ENCODE assay signal across 8 mouse cellular contexts in genomic region chr17:12029921-12030461, GRCm38 (mm10).
DNase-seq lines count a peak whose midpoint lies in the region; ATAC-seq lines count a peak whose summit lies in the region.

No protein-coding gene starts in this region.

- H3K27me3 ChIP-seq in kidney, embryonic 16.5 days (ENCODE audit: insufficient read depth, low read length): no peaks in the 10 kb centered on the region; the same call in 1 of the 2 replicates
- H3K27me3 ChIP-seq in embryonic facial prominence, embryonic 10.5 days (replicated peaks; ENCODE audit: low read depth, poor library complexity, severe bottlenecking): peaks cover 30% of the 10 kb centered on the region
- H3K27me3 ChIP-seq in hindbrain, embryonic 16.5 days (replicated peaks; ENCODE audit: control insufficient read depth, insufficient read depth, low read length): no peaks in the 10 kb centered on the region
- H3K27me3 ChIP-seq in neural tube, embryonic 12.5 days (replicated peaks): no peaks in the 10 kb centered on the region

- 0 out of 2 replicates have a peak overlapping the region, but pooled peaks have one; percentile 22 for H3K9ac ChIP-seq in kidney, embryonic 16.5 days (replicated peaks; ENCODE audit: low read length)
- 0 out of 2 replicates have a peak overlapping the region, but pooled peaks have one; percentile 9 for H3K9ac ChIP-seq in hindbrain, embryonic 16.5 days (ENCODE audit: low read depth, low read length)
- H3K9ac ChIP-seq in neural tube, embryonic 12.5 days: 0 out of 2 replicates have a peak overlapping the region, but pooled peaks have one; percentile 3

- H3K9me3 ChIP-seq in kidney, embryonic 16.5 days (ENCODE audit: low read length): no peaks in the 10 kb centered on the region
- H3K9me3 ChIP-seq in embryonic facial prominence, embryonic 10.5 days: no peaks in the 10 kb centered on the region
- no peaks in the 10 kb centered on the region for H3K9me3 ChIP-seq in hindbrain, embryonic 16.5 days (ENCODE audit: control insufficient read depth, low read length)
- no peaks in the 10 kb centered on the region; the same call in 1 of the 2 replicates for H3K9me3 ChIP-seq in neural tube, embryonic 12.5 days

- peaks cover 27% of the 10 kb centered on the region for H3K4me1 ChIP-seq in kidney, embryonic 16.5 days (ENCODE audit: insufficient read depth, low read length)
- peaks cover 28% of the 10 kb centered on the region for H3K4me1 ChIP-seq in embryonic facial prominence, embryonic 10.5 days
- H3K4me1 ChIP-seq in hindbrain, embryonic 16.5 days (ENCODE audit: control insufficient read depth, insufficient read depth, low read depth, low read length): peaks cover 14% of the 10 kb centered on the region
- H3K4me1 ChIP-seq in neural tube, embryonic 12.5 days: peaks cover 33% of the 10 kb centered on the region

- no peak overlapping the region for H3K27ac ChIP-seq in kidney, embryonic 16.5 days (ENCODE audit: low read length)
- peak overlapping the region; percentile 74 for H3K27ac ChIP-seq in embryonic facial prominence, embryonic 10.5 days (replicated peaks)
- peak overlapping the region; percentile 33 for H3K27ac ChIP-seq in hindbrain, embryonic 16.5 days (ENCODE audit: low read depth, low read length)
- peak overlapping the region; percentile 79 for H3K27ac ChIP-seq in neural tube, embryonic 12.5 days

- H3K36me3 ChIP-seq in kidney, embryonic 16.5 days (ENCODE audit: insufficient read depth, low read length): no peaks in the 10 kb centered on the region
- H3K36me3 ChIP-seq in embryonic facial prominence, embryonic 10.5 days (replicated peaks): no peaks in the 10 kb centered on the region
- no peaks in the 10 kb centered on the region for H3K36me3 ChIP-seq in hindbrain, embryonic 16.5 days (ENCODE audit: control insufficient read depth, insufficient read depth, low read length)
- H3K36me3 ChIP-seq in neural tube, embryonic 12.5 days: no peaks in the 10 kb centered on the region; the same call in 1 of the 2 replicates

- peak overlapping the region; percentile 19; the same call in 1 of the 2 replicates for H3K4me2 ChIP-seq in kidney, embryonic 16.5 days (replicated peaks; ENCODE audit: low read depth, low read length)
- peak overlapping the region; percentile 35 for H3K4me2 ChIP-seq in hindbrain, embryonic 16.5 days (ENCODE audit: low read length)
- peak overlapping the region; percentile 53 for H3K4me2 ChIP-seq in neural tube, embryonic 12.5 days (replicated peaks)

- H3K4me3 ChIP-seq in kidney, embryonic 16.5 days (ENCODE audit: low read length): no peak overlapping the region
- H3K4me3 ChIP-seq in embryonic facial prominence, embryonic 10.5 days: 0 out of 2 replicates have a peak overlapping the region, but pooled peaks have one; percentile 14
- peak overlapping the region; percentile 7; the same call in 1 of the 2 replicates for H3K4me3 ChIP-seq in hindbrain, embryonic 16.5 days (ENCODE audit: low read length)
- 0 out of 2 replicates have a peak overlapping the region, but pooled peaks have one; percentile 9 for H3K4me3 ChIP-seq in neural tube, embryonic 12.5 days

- 0 out of 2 replicates have a peak, but pooled peaks have one; percentile 4 for ATAC-seq in kidney, embryonic 16.5 days (ENCODE audit: low FRiP score, low TSS enrichment)
- peak; percentile 48 for ATAC-seq in hindbrain, embryonic 16.5 days
- peak; percentile 75 for ATAC-seq in neural tube, embryonic 12.5 days (ENCODE audit: low FRiP score, low read depth)

- no peak for DNase-seq in kidney, postnatal 14 days
- DNase-seq in embryonic facial prominence, embryonic 10.5 days (ENCODE audit: low spot score): peak; percentile 35
- DNase-seq in left cerebral cortex, adult 18-20 months (ENCODE audit: low spot score in 2 of 2): no peak
- DNase-seq in gastrocnemius, postnatal 10 days: no peak
- no peak for DNase-seq in frontal cortex, postnatal 14 days (ENCODE audit: low spot score in 2 of 2)

- WGBS in kidney, embryonic 16.5 days: 12% methylated on average over 14 of the region's 14 CpGs
- 18% methylated on average over 14 of the region's 14 CpGs for WGBS in embryonic facial prominence, embryonic 10.5 days
- 8% methylated on average over 14 of the region's 14 CpGs for WGBS in hindbrain, embryonic 16.5 days
- WGBS in neural tube, embryonic 12.5 days: 2% methylated on average over 14 of the region's 14 CpGs

Comparison
In these comparisons a context has a peak if more than half of its experiments do, and no peak if none do; other contexts are left out.
1. ATAC-seq: peak in every context shown above with its lines; median percentile 75 in neural tube, embryonic 12.5 days; 48 in hindbrain, embryonic 16.5 days; 4 in kidney, embryonic 16.5 days.